Mouse (Mus musculus) B cell, adult 2 months (primary cell): Measurements from ENCODE around the gene Lmo7.

Experiments used
- DNase-seq, 2 experiments: peaks; one replicate each; pipeline ENCODE4 v3.0.0; 2022

Gene Lmo7

DNA sequence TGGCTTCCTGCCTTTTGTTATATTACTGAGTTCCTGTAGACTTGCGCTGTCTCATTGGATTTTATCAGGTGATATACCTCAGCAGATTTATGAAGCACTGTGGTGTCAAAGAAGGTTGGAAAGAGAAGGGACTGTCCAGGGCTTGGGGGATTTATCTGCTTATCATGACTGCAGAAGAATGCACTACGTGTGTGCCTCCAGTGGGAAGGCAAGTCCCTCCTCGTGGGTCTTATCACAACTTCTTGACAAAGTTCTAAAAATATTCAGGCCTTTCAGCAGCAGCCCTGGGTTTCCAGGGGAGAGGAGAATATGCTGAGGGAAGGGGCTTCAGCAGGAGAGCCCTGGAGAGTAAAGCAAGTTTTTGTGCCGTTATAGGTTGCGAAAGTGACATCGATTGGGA, 154.0 kb downstream of the Lmo7 start:
- DNase-seq: no peak

DNA sequence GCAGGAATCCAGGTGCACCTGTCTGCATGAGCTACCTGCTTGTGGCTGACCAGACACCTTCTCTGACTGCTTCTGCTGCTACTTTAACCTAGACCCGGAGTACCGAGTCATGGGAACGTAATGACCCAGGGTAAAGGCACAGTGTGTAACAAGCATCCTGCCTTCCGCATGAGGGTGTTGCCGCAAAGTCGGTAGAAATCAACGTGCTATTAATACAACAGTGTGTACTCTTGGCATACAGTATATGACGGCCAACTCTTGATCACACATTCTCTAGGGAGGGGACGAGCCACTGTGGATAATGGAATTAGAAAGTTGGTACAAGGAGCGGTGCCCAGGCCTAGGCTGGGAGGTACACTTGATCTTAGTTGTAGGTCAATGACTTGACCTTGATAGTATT, 156.6 kb downstream of the Lmo7 start:
- no peak for DNase-seq

DNA sequence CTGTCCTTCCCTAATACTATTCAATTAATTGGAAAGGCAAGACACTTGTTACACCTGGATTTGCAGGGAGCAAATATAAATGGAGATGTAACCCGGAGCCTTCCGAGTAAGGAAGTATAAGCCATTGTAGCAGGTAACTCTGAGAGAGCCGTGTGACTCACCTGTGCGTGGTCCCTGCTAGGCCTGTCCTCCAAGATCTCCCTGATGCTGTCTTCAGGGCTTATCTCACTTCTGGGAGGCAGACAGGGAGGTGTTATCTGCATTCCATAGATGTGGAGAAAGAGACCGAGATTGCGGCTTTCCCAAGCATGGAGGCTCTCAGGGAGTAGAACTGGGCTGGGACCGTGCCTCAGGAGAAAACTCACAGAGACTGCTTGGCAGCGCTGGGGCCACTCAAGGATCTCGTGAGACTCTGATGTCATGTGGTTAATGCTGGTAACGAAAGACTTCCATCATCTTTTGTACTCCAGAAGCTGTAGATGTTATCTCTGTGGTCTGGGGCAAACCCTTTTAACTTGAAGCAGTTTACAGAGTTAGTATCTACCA, 162.2 kb downstream of the Lmo7 start:
- DNase-seq: no peak

DNA sequence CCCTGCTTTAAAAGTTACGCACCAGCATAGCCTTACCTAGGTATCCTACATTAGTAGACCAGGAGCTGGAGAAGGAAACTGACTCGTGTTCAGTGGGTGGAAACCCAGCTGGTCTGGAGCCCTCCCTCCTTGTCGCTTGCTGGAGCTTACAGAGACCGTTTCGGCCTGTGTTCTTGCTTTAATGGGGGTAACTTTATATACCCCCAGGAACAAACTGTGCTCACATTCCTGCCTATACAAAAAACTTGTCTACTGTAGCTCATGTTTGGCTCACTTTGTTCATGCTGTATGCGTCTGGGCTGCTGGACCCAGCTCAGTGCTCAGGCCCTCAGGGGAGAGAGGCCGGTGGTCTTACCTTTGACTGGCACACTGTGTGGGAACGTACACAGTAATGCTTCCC, 162.7 kb downstream of the Lmo7 start:
- no peak for DNase-seq

DNA sequence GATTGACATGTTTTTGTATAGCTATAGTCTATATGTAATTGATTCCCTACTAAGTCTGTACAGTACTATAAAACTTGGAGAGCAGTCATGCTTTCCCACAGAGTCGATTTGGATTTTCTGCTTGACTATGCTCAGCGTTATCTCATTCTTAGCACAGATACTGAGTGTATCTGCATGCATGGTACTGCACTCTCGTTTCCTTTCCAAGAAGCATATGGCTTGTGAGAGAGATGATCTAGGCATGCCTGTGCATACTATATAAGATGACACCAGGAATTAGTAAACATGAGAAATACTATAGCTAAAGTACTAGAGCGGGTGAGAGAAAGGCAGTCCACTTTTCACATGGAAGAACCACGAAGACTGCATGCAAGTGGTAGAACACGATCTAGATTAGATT, 163.5 kb downstream of the Lmo7 start:
- no peak for DNase-seq

DNA sequence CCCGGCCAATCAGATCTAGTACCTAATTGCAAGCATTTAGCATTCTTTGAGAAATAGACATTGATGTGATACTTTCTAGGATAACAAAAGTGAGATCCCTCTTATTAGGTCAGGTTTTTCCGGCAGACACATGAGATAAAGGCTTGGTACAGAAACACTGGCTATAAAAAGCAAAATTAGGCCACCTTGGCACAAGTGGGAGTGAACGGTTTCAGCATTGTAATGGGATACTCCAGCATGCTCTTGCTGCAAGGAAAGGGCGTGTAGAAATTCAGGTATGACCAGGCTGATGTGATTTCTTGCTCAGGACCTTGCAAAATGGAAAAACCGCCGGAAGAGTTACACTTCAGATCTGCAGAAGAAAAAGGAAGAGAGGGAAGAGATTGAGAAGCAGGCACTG, 168.5 kb downstream of the Lmo7 start:
- no peak for DNase-seq

DNA sequence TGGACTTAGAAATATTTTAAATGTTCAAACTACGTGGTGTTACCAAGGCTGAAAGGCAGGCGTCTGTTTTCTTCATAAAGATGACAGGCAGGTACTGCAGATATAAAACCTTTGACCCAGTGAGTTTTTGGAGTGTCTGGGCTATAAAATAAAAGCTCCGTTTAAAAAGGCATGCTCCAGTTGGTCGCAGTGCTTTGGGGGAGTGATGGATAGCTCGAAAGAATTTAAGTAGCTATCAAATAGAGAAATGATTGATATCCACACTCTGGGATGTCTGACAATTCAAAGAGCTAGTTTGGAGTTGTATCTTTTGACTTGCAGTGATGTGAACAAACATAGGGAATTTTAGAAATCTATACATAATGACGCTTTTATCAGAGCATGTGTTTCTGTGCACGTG, 171.7 kb downstream of the Lmo7 start:
- no peak for DNase-seq

DNA sequence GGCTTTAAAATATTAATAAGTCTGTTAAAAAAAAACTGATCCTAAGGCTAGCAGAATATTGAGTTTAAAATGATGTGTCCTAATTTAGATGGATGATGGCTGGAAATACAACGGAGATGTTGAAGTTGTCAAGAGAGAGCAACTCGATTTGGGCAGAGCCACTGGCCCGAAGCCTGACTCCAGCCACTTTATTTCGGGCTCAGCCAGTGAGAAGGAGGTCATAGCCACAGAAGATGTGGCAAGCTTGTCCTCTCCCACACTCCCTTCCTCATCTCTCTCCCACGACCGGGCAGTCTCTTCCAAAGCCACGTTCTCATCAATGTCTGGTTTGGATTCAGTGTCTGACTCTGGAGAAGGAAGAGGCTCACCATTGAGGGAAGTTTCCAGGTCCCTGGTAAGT, 172.2 kb downstream of the Lmo7 start:
- no peak for DNase-seq

DNA sequence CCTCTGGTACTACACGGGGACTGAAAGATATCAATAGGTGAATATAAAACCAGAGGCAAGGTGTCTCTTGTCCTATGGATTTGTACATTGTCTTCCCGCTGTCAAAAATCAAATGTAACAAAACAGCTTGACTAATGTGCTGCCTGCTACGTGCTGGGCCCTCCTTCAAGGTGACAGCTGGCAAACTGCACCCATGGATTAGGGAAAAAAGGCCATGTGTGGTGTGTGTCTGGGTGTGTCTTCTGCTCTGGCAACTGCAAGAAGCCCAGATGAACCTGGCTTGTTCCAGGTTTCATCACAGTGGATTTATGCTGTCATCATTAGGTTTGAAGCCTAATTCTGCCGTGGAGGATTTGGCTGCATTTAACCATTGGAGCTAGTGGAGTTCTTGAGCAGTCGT, 174.0 kb downstream of the Lmo7 start:
- DNase-seq: no peak

DNA sequence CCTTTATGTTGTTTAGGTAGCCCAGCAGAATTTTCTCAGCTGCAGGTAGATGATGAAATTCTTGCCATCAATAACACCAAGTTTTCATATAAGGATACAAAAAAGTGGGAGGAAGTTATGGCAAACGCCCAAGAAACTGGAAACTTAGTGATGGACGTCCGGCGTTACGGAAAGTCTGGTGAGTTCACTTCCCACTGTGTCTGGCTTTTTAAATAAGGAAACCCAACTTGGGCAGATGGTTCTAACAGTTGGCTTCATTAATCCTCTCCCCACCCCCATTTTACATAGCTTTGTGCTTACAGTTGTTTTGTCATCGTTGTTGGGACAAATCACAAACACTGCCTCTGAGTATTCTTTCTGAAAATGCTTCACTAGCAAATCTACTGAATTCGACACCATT, 182.2 kb downstream of the Lmo7 start:
- no peak for DNase-seq

DNA sequence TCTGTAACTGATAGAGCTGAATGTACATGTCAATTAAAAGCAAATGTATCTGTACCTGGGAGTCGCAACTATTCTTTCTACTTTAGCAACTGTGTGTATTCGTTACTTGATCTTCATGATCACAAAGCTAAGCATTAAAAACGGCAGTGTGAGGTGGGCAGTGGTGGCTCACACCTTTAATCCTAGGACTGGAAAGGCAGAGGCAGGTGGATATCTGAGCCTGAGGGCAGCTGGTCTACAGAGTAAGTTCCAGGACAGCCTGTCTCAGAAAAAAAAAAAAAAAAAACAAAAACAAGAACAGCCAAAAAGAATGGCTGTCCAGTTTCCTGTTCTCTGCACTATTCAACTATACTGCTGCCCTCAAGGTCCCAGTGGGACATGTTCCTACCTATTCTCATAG, 182.6 kb downstream of the Lmo7 start:
- no peak for DNase-seq

DNA sequence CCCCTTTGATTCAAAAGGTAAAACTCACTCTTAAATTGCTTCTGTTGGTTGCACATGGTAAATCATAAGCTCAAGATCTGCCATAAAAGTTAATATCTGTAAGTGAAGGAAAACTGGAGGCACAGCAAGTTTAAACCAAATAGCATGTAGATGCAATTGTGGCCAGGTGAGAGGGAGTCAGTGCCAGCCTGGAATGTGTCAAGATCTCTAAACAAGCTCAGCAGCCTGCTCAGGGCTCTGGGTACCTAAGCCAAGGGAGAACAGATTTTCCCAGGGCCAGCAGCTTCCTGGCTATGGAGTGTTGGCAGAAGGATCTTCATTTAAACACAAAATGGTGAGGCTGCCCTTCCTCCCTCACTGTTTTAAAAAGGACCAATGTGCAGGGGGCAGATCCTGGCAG, 184.6 kb downstream of the Lmo7 start:
- no peak for DNase-seq

DNA sequence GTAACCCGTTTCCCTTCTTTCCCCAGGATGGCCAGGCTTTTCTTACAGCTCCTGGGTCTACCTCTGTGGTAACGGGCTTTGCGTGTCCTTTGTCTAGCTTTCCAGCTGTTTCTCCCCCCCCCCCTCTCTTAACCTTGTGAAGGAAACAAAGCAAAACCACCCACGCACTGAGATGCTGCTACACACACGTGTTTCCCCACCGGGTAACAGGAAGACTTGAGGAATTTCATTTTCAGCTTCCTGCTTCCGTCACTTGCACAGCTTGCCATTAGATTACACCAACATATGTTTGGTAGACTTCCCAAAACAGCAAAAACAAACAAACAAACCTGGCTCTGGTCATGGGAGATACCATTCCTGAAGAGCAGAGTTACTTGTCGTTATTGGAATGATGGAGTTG, 186.1 kb downstream of the Lmo7 start:
- no peak for DNase-seq

DNA sequence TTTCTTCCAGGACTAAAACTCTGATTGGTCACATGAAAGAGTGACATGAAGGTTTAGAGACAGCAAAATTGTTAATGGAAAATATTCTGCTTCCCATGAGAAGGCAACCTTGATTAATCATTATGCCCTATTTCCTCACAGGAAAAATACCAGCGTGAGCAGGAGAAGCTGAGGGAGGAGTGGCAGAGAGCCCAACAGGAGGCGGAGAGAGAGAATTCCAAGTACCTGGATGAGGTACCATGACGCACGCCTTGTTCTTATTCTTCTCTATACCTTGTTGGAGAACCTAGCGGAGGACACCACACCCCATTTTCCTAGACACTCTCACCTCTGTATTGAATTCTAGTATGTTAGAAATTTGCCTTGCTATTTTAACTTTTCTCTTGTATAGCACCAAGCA, 188.7 kb downstream of the Lmo7 start:
- DNase-seq: no peak

DNA sequence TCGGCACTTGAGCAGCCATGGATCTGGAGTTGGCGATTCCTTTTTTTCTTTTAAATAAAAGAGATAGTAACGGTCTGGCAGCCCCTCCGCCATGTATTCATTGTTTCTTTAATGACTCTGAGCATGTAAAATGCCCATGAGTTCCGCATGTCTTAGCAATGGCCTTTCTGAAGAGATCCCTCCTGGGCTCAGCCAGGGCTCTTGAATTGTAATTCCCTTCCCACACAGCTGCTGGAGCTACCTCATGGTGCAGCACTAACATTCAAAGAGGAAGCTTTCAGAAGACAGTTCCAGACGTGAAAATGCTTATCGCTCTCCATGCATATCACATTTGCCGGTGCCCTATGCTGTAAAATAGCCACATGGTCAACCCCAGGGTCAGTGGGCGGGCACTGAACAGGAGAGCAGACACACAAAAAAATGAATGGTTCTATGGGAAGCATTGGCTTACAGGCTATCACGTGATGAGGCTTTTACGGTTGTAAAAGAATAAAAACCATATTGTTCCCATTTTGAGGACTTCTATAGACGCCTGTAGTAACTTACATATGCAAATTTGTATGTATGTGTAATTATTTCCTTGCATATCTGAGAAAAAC, 198.0 kb downstream of the Lmo7 start:
- no peak for DNase-seq

DNA sequence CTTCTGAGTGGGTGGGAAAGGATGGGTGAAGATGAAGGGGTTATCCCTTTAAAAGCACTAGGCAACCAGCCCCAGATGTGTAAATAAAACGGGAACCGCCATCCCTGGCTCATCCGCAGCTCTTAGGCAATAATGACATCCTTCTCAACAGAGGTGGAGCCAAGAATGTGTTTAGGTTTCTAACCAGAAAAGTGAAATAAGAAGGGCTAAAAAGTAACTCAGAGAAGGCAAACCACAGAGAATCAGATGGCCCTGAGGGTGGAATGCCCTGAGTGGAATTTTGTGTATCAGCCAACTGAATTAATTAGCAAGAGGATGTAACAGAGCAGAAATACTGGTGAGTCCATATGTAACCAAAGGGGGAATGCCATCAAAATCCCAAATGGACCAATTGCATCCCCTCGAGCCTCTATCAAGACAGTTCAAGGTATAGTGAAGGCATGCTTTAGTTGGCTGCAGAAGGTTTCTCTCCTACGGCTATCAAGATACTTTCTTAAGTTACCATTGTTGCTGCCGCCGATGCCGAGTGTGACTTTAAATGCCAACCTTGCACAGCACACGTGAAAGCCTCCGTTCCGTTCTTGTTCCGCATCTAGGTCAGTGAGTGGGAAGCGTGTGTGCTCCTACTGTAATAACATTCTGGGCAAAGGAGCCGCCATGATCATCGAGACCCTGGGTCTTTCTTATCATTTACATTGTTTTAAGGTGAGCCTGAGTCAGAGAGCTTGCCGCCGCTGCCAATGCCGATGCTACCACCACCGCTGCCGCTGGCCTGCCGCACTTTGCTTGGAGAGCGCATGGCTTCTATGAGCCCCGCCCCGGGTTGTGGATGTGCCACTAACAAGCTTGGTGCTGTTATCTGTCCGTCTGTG, 201.1 kb downstream of the Lmo7 start:
- no peak for DNase-seq

DNA sequence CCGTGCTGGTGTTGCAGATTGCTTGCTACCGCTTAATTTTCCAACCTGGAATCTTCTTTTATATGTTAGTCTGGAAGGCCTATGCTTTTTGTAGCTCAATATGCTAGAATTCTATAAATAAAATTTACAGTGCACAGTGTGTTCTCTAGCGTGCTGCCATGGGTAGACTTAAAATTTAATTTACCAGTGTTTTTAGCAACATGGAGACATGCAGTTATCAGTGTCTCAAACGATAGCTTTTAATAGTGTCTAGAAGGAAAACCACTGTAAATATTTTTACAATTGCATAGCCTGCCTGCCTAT, 201.6 kb downstream of the Lmo7 start:
- DNase-seq: no peak

DNA sequence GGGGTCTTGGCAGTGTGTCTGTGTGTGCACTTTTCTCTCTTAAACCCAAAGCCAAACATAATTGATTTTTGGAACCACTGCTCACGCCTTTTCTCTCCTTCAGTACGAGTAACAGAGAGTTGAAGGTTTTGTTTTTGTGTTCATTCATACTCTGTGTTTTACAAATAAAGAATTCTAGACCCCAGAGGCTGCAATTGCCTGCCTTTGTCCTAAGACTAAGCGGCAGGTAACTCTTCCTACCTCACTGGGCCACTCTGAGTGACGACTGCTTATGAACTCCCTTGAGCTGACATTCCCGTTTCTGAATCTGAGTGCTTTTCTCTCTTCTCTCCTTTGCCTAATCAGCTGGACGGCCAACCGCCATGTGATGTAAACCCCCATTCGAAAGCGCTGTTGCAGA, 203.8 kb downstream of the Lmo7 start:
- no peak for DNase-seq

DNA sequence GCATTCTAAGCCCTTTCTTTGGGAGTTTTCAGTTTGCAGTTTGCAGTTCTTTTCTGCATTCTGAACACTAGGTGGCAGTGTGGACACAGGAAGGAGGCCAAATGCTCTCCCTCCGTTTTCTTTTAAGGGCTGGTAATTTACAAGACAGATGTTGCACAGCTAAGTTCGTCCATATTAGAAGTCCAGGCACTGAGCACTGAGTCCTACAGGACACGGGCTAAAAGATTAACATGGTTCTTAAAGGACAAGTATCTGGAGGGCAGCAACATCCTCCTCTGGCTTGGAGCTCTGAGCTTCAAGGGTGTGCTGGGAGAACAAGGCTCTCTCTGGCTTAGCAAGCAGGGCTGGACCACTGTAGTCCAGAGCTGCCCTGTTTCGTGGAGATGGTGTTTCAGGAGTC, 213.2 kb downstream of the Lmo7 start:
- DNase-seq: peak; percentile 42 to 43

DNA sequence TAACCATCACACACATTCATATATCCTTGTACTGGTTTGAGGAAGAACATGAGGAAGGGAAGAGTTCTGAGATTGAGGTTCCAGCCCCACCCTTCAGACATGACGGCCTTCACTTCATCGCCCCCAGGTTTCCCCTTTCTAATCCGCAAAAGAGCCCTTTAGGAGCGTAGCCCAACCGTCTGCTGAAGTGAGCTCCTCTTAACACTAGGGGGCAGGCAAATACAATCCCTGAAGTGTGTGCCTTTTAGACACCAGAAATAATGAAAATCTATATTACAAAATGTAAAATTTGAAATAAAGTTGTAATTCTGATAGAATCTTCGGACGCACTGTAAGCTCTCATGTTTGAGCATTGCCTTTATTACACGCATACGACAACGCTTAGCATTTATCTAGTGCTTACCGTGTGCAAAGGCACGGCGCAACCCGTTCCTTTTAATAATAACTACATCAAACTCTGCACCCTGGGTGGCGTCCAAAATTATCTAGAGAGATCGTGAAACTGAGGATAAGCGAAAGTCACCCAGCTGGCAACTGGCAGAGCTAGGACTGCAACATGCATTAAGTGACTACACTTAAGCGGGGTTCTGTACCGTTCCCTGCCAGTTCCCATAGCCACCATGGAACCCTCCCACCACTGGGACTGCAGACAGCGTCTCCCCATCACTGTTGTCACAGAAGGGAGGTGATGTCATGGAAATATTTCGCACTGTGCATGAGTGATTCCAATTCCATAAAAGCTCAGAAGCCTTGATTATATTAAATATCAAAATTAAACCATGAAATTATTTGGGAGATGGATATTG, 217.2 kb downstream of the Lmo7 start:
- peak; percentile 20 to 26 for DNase-seq

DNA sequence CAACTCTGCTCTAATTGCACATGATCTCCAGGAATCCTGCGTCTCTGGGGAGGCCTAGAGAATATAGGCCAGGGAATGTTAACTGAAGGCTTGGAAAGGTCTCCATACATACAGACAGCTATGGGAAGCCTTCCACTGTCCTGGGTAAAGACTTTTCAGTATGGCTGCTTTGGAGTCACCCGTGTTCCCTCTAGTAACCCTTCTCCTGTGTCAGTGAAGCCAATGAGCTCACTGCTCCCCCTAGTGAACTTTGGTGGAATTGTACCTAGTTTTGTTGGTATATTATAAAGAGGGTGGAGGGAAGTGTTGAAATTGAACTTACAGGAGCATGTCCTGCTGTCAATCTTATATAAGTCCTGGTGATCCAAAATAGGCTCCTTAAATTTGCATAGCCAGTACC, 219.4 kb downstream of the Lmo7 start:
- DNase-seq: peak; percentile 42 to 49

DNA sequence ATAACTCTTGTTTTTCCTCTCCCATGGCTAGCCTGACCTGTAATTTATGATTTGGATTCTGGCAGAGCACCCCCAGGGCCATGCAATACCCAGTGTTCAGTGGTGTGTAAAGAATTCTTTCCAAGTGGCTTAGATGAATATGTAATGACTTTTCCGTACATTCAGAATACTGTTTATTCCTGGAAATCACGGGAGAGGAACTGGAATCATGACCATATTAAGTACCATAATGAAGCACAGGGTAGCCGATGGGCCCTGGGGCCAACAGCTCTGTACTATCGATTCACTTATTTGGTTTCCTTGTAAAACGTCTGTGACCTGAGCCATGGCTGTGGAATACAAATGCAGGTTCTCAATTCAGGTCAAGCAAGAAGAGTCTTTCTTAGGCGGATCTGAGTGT, 221.3 kb downstream of the Lmo7 start:
- DNase-seq: no peak

DNA sequence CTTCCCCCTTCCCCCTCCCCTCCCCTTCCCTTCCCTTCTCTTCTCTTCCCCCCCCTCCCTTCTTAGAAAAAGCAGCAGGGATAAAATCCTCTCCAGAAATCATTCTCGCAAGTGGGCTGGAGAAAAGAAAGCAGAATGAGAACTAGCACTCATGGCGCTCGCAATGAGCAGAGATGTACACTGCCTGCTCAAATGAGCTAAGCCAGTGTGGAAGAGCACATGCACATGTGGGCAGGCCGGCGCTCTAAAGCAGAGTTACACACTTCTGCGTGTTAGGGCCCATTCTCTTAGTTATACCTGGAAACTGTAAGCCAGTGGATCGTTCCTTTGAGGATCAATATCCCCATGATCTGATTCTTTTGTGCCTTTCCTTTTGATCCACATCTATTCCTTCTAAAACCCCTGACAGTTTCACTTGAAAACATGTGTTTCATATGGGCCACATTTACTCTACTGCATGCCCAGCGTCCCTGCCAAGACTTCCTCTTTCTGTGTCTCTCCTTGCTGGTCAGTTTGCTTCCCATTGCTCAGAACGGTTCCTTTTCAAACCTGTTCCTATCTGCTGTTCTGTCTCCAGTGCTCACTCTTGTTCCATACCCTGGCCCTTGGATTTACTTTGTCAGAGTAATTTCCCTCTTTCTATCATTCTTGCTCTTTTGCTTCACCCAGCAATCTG, 224.2 kb downstream of the Lmo7 start:
- DNase-seq: no peak
